Mouse (Mus musculus) forebrain, embryonic 15.5 days (tissue): Measurements from ENCODE around the gene Cavin4. TPM values are rescaled to one million over a fixed set of nuclear protein-coding genes. Genes with fewer than 3 reads are reported as not detected.
A peak's percentile ranks its signal among the peaks of the same experiment; 100 is the strongest.
"Not testable (repeated sequence)": the region's sequence is repeated elsewhere in the genome, so short reads cannot be mapped to it uniquely, and the experiment has no call there.

Experiments
- ATAC-seq: fragments of 200-750 bp; cut with Nextera tagmentation; replicated peaks from 2 replicates; pipeline ENCODE4 v1.8.0; 2017; ENCODE audit warnings: mild to moderate bottlenecking, moderate TSS enrichment, moderate library complexity
- H3K27ac ChIP-seq: fragments of 300-500 bp; sonication (generic); replicated peaks from 2 replicates; pipeline ENCODE4 v1.5.1; 2015; ENCODE audit warnings: mild to moderate bottlenecking, inconsistent platforms
- H3K27me3 ChIP-seq: fragments of 300-500 bp; sonication (generic); 2 replicates; pipeline ENCODE4 v1.6.1; 2015; ENCODE audit warnings: inconsistent platforms
- H3K36me3 ChIP-seq: fragments of 300-500 bp; sonication (generic); 2 replicates; pipeline ENCODE4 v1.6.1; 2015; ENCODE audit warnings: mild to moderate bottlenecking, inconsistent platforms
- H3K4me1 ChIP-seq: fragments of 300-500 bp; sonication (generic); 2 replicates; pipeline ENCODE4 v1.6.1; 2015; ENCODE audit warnings: inconsistent platforms
- H3K4me2 ChIP-seq: fragments of 300-500 bp; sonication (generic); replicated peaks from 2 replicates; pipeline ENCODE4 v1.6.1; 2015; ENCODE audit warnings: mild to moderate bottlenecking, inconsistent platforms
- H3K4me3 ChIP-seq: fragments of 300-500 bp; sonication (generic); 2 replicates; pipeline ENCODE4 v1.5.1; 2015; ENCODE audit warnings: mild to moderate bottlenecking, inconsistent platforms
- H3K9ac ChIP-seq: fragments of 300-500 bp; sonication (generic); replicated peaks from 2 replicates; pipeline ENCODE4 v1.6.1; 2015; ENCODE audit warnings: mild to moderate bottlenecking, inconsistent platforms
- H3K9me3 ChIP-seq: fragments of 300-500 bp; sonication (generic); 2 replicates; pipeline ENCODE4 v1.6.1; 2016; ENCODE audit warnings: inconsistent platforms
- WGBS: fragments of 180-500 bp; shearing (Covaris S2); methylation state at CpG from one replicate; pipeline ENCODE4 v1.1.7; 2015; ENCODE audit warnings: mixed read lengths; 5-methylcytosine and 5-hydroxymethylcytosine counted together
- polyA plus RNA-seq: library from polyadenylated mRNA; unstranded; fragments of >200 nt; fragmentation: Nextera tagmentation; extraction: Ambion mirVana; gene quantifications from 2 replicates; pipeline ENCODE4 v1.2.1, GENCODE M21; 2015

Gene Cavin4
- polyA plus RNA-seq, 1 experiment from 2014 or later, result 1.6 TPM

GRCm38 (mm10) chr4:48676570-48677185 lies 13.4 kb downstream of the Cavin4 start:
- Histone ChIP-seq H3K27me3 (no peaks in the 10 kb centered on the region), H3K4me1 (peaks cover 5% of the 10 kb centered on the region), H3K4me3 (no peak overlapping the region), H3K36me3 (peaks cover 27% of the 10 kb centered on the region), H3K9me3 (no peaks in the 10 kb centered on the region), H3K27ac (no peak overlapping the region), H3K4me2 (no peak overlapping the region), H3K9ac (no peak overlapping the region)
- no peak for ATAC-seq
- 89% methylated on average over 13 of the region's 13 CpGs for whole genome bisulfite sequencing

- ATAC-seq, result no peak
- Histone ChIP-seq H3K9me3 (no peaks in the 10 kb centered on the region), H3K9ac (no peak overlapping the region), H3K27ac (no peak overlapping the region), H3K36me3 (peaks cover 23% of the 10 kb centered on the region), H3K4me1 (peaks cover 5% of the 10 kb centered on the region), H3K4me2 (no peak overlapping the region), H3K27me3 (no peaks in the 10 kb centered on the region), H3K4me3 (no peak overlapping the region)
- WGBS, result 92% methylated on average over 8 of the region's 8 CpGs
Measured at GRCm38 (mm10) chr4:48677276-48677675, 14.0 kb downstream of the Cavin4 start.

DNA sequence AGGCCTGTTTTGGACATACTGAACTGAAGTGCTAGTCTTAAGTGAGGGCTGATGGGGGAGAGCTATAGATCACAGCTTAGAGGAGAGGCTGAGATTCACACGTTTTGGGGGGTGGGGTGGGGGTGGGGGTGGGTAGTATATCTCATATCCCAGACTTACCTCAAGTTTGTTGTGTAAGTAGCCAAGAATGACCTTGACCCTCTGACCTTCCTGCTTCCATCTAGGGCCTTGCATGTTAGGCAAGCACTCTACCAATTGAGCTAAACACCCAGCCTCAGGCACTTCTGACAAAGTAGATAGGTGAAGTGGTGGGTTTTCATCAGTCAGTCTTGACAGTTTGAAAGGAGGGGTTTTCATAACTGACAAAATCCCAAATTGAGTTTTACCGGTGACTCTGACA lies 14.5 kb downstream of the Cavin4 start:
- H3K9ac ChIP-seq, result no peak overlapping the region
- no peaks in the 10 kb centered on the region for H3K9me3 ChIP-seq
- H3K27me3 ChIP-seq, result no peaks in the 10 kb centered on the region
- ATAC-seq, result no peak
- H3K4me2 ChIP-seq, result no peak overlapping the region
- H3K4me3 ChIP-seq, result no peak overlapping the region
- H3K4me1 ChIP-seq, result peaks cover 5% of the 10 kb centered on the region
- H3K27ac ChIP-seq, result no peak overlapping the region
- H3K36me3 ChIP-seq, result peaks cover 18% of the 10 kb centered on the region
- WGBS, result 80% methylated on average over 2 of the region's 2 CpGs

GRCm38 (mm10) chr4:48678793-48679192 lies 15.5 kb downstream of the Cavin4 start:
- Histone ChIP-seq H3K4me1 (peaks cover 5% of the 10 kb centered on the region), H3K27ac (no peak overlapping the region), H3K9me3 (no peaks in the 10 kb centered on the region), H3K9ac (no peak overlapping the region), H3K4me3 (no peak overlapping the region), H3K27me3 (no peaks in the 10 kb centered on the region), H3K36me3 (peaks cover 9% of the 10 kb centered on the region; the same call in 1 of the 2 replicates), H3K4me2 (no peak overlapping the region)
- 90% methylated on average over 9 of the region's 9 CpGs for WGBS
- ATAC-seq, result no peak

DNA sequence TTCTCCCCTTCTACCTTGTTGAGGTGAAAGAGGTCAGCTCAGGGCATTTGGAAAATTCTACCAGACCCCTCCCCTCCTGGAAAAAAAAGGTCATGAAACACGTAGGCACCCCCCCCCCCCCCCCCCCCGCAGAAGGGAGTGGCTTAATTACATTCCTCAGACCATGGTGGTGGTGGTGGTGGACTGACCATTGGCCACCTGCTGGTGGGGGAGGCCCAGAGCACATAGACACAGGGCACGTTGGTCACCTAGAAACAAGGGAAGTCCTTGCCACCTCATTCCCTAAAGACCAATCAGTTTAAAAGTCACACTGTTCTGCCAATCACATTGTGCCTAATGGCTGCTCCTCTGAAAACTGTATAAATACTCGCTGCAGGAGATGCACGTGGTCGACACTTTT lies 16.4 kb downstream of the Cavin4 start:
- H3K36me3 ChIP-seq, H3K27ac ChIP-seq, H3K4me1 ChIP-seq, H3K9me3 ChIP-seq, H3K4me3 ChIP-seq, H3K4me2 ChIP-seq, H3K27me3 ChIP-seq, H3K9ac ChIP-seq, ATAC-seq: not testable (repeated sequence)
- WGBS, result 84% methylated on average over 4 of the region's 6 CpGs

DNA sequence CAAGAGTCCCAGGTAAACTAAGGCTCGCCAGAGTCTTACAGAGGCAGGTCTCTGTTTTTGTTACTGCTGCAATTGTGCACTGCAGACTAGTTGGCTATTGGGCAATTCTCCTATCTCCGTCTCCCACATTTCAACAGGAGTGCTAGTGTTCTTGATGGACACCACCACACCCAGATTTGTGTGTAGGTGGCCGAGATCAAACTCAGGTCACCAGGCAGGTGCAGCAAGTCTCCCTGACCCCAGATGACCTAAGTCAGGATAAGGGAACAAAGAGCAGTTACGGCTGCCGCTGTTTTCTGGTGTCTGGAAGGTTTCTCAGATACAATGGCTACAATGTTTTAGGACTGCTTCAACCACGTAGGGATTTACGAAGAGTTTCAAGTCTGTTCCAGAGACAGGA lies 16.9 kb downstream of the Cavin4 start:
- H3K9me3 ChIP-seq, result no peaks in the 10 kb centered on the region
- H3K27ac ChIP-seq, result no peak overlapping the region
- H3K4me1 ChIP-seq, result peaks cover 5% of the 10 kb centered on the region
- no peak for ATAC-seq
- H3K9ac ChIP-seq, result no peak overlapping the region
- no peak overlapping the region for H3K4me2 ChIP-seq
- H3K27me3 ChIP-seq, result no peaks in the 10 kb centered on the region
- H3K4me3 ChIP-seq, result no peak overlapping the region
- 75% methylated on average over 7 of the region's 7 CpGs for whole genome bisulfite sequencing
- H3K36me3 ChIP-seq, result peaks cover 3% of the 10 kb centered on the region; the same call in 1 of the 2 replicates

GRCm38 (mm10) chr4:48680648-48681343 lies 17.5 kb downstream of the Cavin4 start:
- H3K4me3 ChIP-seq, result no peak overlapping the region
- 0 out of 2 replicates have a peak, but pooled peaks have one; percentile 42 for ATAC-seq
- no peak overlapping the region for H3K9ac ChIP-seq
- H3K9me3 ChIP-seq, result no peaks in the 10 kb centered on the region
- no peaks in the 10 kb centered on the region for H3K27me3 ChIP-seq
- H3K4me2 ChIP-seq, result no peak overlapping the region
- peaks cover 5% of the 10 kb centered on the region for H3K4me1 ChIP-seq
- H3K27ac ChIP-seq, result no peak overlapping the region
- H3K36me3 ChIP-seq, result no peaks in the 10 kb centered on the region; the same call in 1 of the 2 replicates
- 40% methylated on average over 10 of the region's 11 CpGs for WGBS

DNA sequence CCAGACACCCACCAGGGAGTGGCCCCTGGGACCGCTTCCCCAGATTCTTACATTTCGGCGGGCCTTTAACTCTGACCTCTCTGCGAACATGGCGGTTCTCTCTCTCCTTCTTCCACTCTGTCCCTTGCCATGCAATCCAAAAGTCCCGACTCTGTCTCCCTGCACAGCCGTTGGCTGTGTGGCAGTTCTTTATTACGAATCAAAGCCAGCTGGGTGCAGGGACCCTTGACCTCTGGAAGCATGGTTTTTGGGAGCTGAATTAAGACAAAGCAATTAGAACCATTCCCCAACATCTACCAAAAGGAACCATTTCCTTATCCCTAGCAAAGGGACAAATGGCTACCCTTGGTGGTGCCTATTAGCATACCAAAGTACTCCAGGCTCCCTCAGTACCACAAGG lies 19.8 kb downstream of the Cavin4 start:
- H3K4me2 ChIP-seq, result no peak overlapping the region
- no peak overlapping the region for H3K27ac ChIP-seq
- H3K9me3 ChIP-seq, result no peaks in the 10 kb centered on the region
- ATAC-seq, result no peak
- H3K4me3 ChIP-seq, result no peak overlapping the region
- no peaks in the 10 kb centered on the region for H3K27me3 ChIP-seq
- peaks cover 5% of the 10 kb centered on the region for H3K4me1 ChIP-seq
- H3K9ac ChIP-seq, result no peak overlapping the region
- no peaks in the 10 kb centered on the region for H3K36me3 ChIP-seq
- 78% methylated on average over 8 of the region's 8 CpGs for WGBS

DNA sequence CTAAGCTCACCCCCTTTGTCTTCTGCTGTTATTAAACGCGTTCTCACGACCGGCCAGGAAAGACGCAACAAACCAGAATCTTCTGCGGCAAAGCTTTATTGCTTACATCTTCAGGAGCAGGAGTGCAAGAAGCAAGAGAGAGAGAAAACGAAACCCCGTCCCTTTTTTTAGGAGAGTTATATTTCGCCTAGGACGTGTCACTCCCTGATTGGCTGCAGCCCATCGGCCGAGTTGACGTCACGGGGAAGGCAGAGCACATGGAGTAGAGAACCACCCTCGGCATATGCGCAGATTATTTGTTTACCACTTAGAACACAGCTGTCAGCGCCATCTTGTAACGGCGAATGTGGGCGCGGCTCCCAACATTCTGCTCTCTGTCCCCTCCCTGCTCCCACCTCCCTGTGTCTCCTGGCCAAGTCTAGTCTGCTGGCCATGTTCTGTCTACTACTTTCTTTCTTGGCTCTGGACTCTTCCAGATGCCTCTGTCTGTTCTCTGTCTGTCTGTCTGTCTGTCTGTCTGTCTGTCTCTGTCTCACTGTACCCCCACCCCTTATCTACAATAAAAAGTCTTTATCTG lies 20.4 kb downstream of the Cavin4 start:
- not testable (repeated sequence) for H3K36me3 ChIP-seq, H3K9ac ChIP-seq, ATAC-seq, H3K27me3 ChIP-seq, H3K4me2 ChIP-seq, H3K4me3 ChIP-seq, H3K9me3 ChIP-seq, H3K4me1 ChIP-seq
- WGBS, result 87% methylated on average over 18 of the region's 21 CpGs
- 0 out of 2 replicates have a peak overlapping the region, but pooled peaks have one; percentile 11 for H3K27ac ChIP-seq

DNA sequence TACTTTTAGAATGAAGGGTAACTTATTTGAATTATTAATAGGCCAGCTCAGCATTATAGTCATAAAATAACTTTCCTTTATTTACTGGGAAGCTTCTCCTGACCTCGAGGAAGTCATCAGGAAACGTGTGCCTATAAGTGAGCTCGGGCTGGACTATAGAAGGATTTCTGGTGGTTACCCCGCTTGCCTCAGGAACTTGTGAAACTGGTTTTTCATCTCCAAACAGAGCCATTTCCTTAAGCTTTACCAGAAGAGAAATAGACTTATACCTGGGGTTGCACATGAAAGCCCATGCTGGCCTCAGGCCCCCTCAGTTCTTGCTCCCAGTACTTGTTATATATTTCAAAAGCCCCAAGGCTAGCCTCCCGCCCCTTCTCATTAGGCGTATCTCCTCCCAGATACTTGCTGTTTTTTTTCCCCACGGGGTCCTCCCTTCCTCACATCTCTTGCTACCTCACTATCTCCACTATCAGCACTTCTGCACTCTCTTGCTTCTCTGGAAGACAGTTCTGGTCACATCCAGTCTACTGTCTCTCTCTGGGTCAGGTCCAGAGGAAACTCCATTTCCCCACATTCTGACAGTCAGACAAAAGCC lies 21.4 kb downstream of the Cavin4 start:
- H3K4me3 ChIP-seq, result no peak overlapping the region
- no peak overlapping the region for H3K9ac ChIP-seq
- peaks cover 5% of the 10 kb centered on the region for H3K4me1 ChIP-seq
- no peaks in the 10 kb centered on the region for H3K27me3 ChIP-seq
- H3K9me3 ChIP-seq, result no peaks in the 10 kb centered on the region
- WGBS, result 88% methylated on average over 7 of the region's 7 CpGs
- H3K36me3 ChIP-seq, result no peaks in the 10 kb centered on the region
- no peak overlapping the region for H3K4me2 ChIP-seq
- ATAC-seq, result no peak
- no peak overlapping the region for H3K27ac ChIP-seq

GRCm38 (mm10) chr4:48688148-48688547 lies 24.8 kb downstream of the Cavin4 start:
- H3K27ac ChIP-seq, result no peak overlapping the region
- ATAC-seq, result no peak
- no peaks in the 10 kb centered on the region for H3K36me3 ChIP-seq
- H3K4me3 ChIP-seq, result no peak overlapping the region
- no peaks in the 10 kb centered on the region for H3K9me3 ChIP-seq
- H3K4me1 ChIP-seq, result peaks cover 12% of the 10 kb centered on the region
- H3K9ac ChIP-seq, result no peak overlapping the region
- H3K4me2 ChIP-seq, result no peak overlapping the region
- WGBS, result 90% methylated on average over 6 of the region's 6 CpGs
- no peaks in the 10 kb centered on the region for H3K27me3 ChIP-seq

DNA sequence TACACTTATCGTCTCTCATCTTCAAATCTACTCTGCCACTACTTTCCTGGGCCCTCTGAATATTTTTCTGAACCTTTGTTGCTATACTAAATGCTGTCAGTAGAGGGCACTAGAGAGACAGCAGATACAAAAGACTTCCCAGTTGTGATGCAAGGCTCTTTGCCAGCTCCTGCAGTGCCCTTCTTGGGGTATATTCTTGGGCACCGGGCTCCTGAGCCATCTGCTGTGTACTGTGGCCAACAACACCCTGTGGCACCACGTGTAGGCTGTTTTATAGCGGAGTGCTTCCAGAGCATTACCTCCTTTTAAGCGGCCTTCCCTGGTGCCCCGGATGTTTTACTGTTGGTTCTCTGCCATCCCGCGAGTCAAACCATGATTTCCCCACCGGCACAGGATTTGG lies 27.3 kb downstream of the Cavin4 start:
- H3K27ac ChIP-seq, result peak overlapping the region; percentile 50
- H3K27me3 ChIP-seq, result no peaks in the 10 kb centered on the region
- no peaks in the 10 kb centered on the region for H3K36me3 ChIP-seq
- 56% methylated on average over 9 of the region's 9 CpGs for WGBS
- H3K9me3 ChIP-seq, result no peaks in the 10 kb centered on the region
- H3K9ac ChIP-seq, result no peak overlapping the region
- no peak overlapping the region for H3K4me3 ChIP-seq
- peaks cover 13% of the 10 kb centered on the region for H3K4me1 ChIP-seq
- peak; percentile 64 for ATAC-seq
- H3K4me2 ChIP-seq, result 0 out of 2 replicates have a peak overlapping the region, but pooled peaks have one; percentile 9
